ENCODE assay signal across 8 mouse cellular contexts in genomic region chr2:154676653-154677609, GRCm38 (mm10). TPM values are rescaled to one million over a fixed set of nuclear protein-coding genes. Genes with fewer than 3 reads are reported as not detected.
A peak's percentile ranks its signal among the peaks of the same experiment; 100 is the strongest.
DNase-seq lines count a peak whose midpoint lies in the region; ATAC-seq and TF ChIP-seq lines count a peak whose summit lies in the region.

No protein-coding gene starts in this region.

- H3K27ac ChIP-seq in cerebellum, adult 2 months (ENCODE audit: insufficient read depth, low read length) = peak overlapping the region; percentile 82
- H3K27ac ChIP-seq in forebrain, embryonic 16.5 days (ENCODE audit: low read length) = peak overlapping the region; percentile 82
- H3K27ac ChIP-seq in hindbrain, postnatal 0 days = peak overlapping the region; percentile 91
- peak overlapping the region; percentile 41 for H3K27ac ChIP-seq in liver, adult 2 months (replicated peaks; ENCODE audit: insufficient read depth, low read depth, low read length)
- peak overlapping the region; percentile 81 for H3K27ac ChIP-seq in midbrain, embryonic 16.5 days (ENCODE audit: low read length)

- peak; percentile 50; the same call in 1 of the 2 replicates for TF ChIP-seq POLR2A in cerebellum, adult 2 months (IDR thresholded peaks at IDR 0.05; ENCODE audit: borderline replicate concordance, insufficient read depth, low read length)
- TF ChIP-seq POLR2A in liver, adult 2 months (IDR thresholded peaks at IDR 0.05; ENCODE audit: extremely low read depth, insufficient read depth, low read length) = no peak

- peak; percentile 15 for DNase-seq in gastrocnemius, postnatal 14 days
- no peak for DNase-seq in gastrocnemius, adult 8-10 months (ENCODE audit: low spot score in 2 of 2)
- DNase-seq in cerebellum, adult 2 months = peak; percentile 67 to 76
- peak; percentile 84 for DNase-seq in hindbrain, postnatal 0 days (ENCODE audit: low spot score)
- peak; percentile 43 for DNase-seq in liver, adult 2 months (ENCODE audit: extremely low read depth, low read depth, low spot score)

- peak overlapping the region; percentile 45 for H3K4me2 ChIP-seq in forebrain, embryonic 16.5 days (ENCODE audit: low read length)
- peak overlapping the region; percentile 43 for H3K4me2 ChIP-seq in hindbrain, postnatal 0 days (ENCODE audit: low read depth, low read length)
- peak overlapping the region; percentile 60 for H3K4me2 ChIP-seq in midbrain, embryonic 16.5 days (ENCODE audit: low read length)

- H3K4me1 ChIP-seq in cerebellum, adult 2 months (ENCODE audit: control insufficient read depth, insufficient read depth, low read length) = peaks cover 19% of the 10 kb centered on the region
- peaks cover 41% of the 10 kb centered on the region for H3K4me1 ChIP-seq in forebrain, embryonic 16.5 days (replicated peaks; ENCODE audit: control insufficient read depth, insufficient read depth, low read length)
- H3K4me1 ChIP-seq in hindbrain, postnatal 0 days (ENCODE audit: insufficient read depth, low read length) = peaks cover 20% of the 10 kb centered on the region
- H3K4me1 ChIP-seq in liver, adult 2 months (ENCODE audit: control insufficient read depth, insufficient read depth, low read length) = peaks cover 9% of the 10 kb centered on the region
- H3K4me1 ChIP-seq in midbrain, embryonic 16.5 days (ENCODE audit: control insufficient read depth, insufficient read depth, low read length) = peaks cover 30% of the 10 kb centered on the region

- H3K27me3 ChIP-seq in cerebellum, adult 2 months (ENCODE audit: control insufficient read depth, insufficient read depth, low read length) = no peaks in the 10 kb centered on the region
- no peaks in the 10 kb centered on the region for H3K27me3 ChIP-seq in forebrain, embryonic 16.5 days (replicated peaks; ENCODE audit: control insufficient read depth, insufficient read depth, low read length)
- H3K27me3 ChIP-seq in hindbrain, postnatal 0 days (ENCODE audit: insufficient read depth, low read length) = no peaks in the 10 kb centered on the region
- no peaks in the 10 kb centered on the region for H3K27me3 ChIP-seq in liver, adult 2 months (ENCODE audit: control insufficient read depth, insufficient read depth, low read length)
- H3K27me3 ChIP-seq in midbrain, embryonic 16.5 days (ENCODE audit: control insufficient read depth, insufficient read depth, low read depth, low read length) = no peaks in the 10 kb centered on the region

- no peaks in the 10 kb centered on the region for H3K9me3 ChIP-seq in forebrain, embryonic 16.5 days (ENCODE audit: control insufficient read depth, low read length)
- no peaks in the 10 kb centered on the region for H3K9me3 ChIP-seq in hindbrain, postnatal 0 days (ENCODE audit: low read length)
- H3K9me3 ChIP-seq in midbrain, embryonic 16.5 days (replicated peaks; ENCODE audit: control insufficient read depth, low read length, poor library complexity, severe bottlenecking) = no peaks in the 10 kb centered on the region

- no peak for TF ChIP-seq CTCF in cerebellum, adult 2 months (IDR thresholded peaks at IDR 0.05; ENCODE audit: borderline replicate concordance, insufficient read depth, low read depth, low read length)
- TF ChIP-seq CTCF in hindbrain, postnatal 0 days (IDR thresholded peaks at IDR 0.05; ENCODE audit: low read depth) = no peak
- peak; percentile 20; the same call in 1 of the 2 replicates for TF ChIP-seq CTCF in liver, adult 2 months (IDR thresholded peaks at IDR 0.05; ENCODE audit: low read depth, low read length)

- H3K4me3 ChIP-seq in cerebellum, adult 2 months (replicated peaks; ENCODE audit: insufficient read depth, low read depth, low read length) = peak overlapping the region; percentile 29
- H3K4me3 ChIP-seq in forebrain, embryonic 16.5 days (replicated peaks; ENCODE audit: low read length) = peak overlapping the region; percentile 22
- peak overlapping the region; percentile 9; the same call in 1 of the 2 replicates for H3K4me3 ChIP-seq in hindbrain, postnatal 0 days (ENCODE audit: low read length)
- H3K4me3 ChIP-seq in liver, adult 2 months (ENCODE audit: insufficient read depth, low read depth, low read length) = no peak overlapping the region; the same call in 1 of the 2 replicates
- peak overlapping the region; percentile 25 for H3K4me3 ChIP-seq in midbrain, embryonic 16.5 days (ENCODE audit: low read depth, low read length)

- H3K79me2 ChIP-seq in liver, adult 2 months (ENCODE audit: control insufficient read depth, insufficient read depth, low read length) = peaks cover 42% of the 10 kb centered on the region; the same call in 1 of the 2 replicates

- H3K36me3 ChIP-seq in forebrain, embryonic 16.5 days (ENCODE audit: control insufficient read depth, insufficient read depth) = no peaks in the 10 kb centered on the region
- no peaks in the 10 kb centered on the region for H3K36me3 ChIP-seq in hindbrain, postnatal 0 days (ENCODE audit: insufficient read depth, low read length)
- H3K36me3 ChIP-seq in liver, adult 2 months (ENCODE audit: control insufficient read depth, insufficient read depth, low read length) = no peaks in the 10 kb centered on the region
- no peaks in the 10 kb centered on the region for H3K36me3 ChIP-seq in midbrain, embryonic 16.5 days (ENCODE audit: control insufficient read depth, insufficient read depth, low read length)

- peak overlapping the region; percentile 9; the same call in 1 of the 2 replicates for H3K9ac ChIP-seq in forebrain, embryonic 16.5 days (replicated peaks; ENCODE audit: low read depth, low read length)
- H3K9ac ChIP-seq in hindbrain, postnatal 0 days (replicated peaks; ENCODE audit: low read length) = peak overlapping the region; percentile 38
- H3K9ac ChIP-seq in liver, adult 2 months (ENCODE audit: low read depth, low read length) = peak overlapping the region; percentile 20
- peak overlapping the region; percentile 57 for H3K9ac ChIP-seq in midbrain, embryonic 16.5 days (ENCODE audit: low read depth, low read length)

- intact Hi-C loops in gastrocnemius, postnatal 14 days (cut with DNase I; ENCODE audit: low total_unique reads) = no loop called here

- 52% methylated on average over 19 of the region's 19 CpGs for WGBS in cerebellum, adult 2 months
- WGBS in forebrain, embryonic 16.5 days = 48% methylated on average over 19 of the region's 19 CpGs
- WGBS in hindbrain, postnatal 0 days = 50% methylated on average over 19 of the region's 19 CpGs
- WGBS in liver, adult 2 months = 66% methylated on average over 19 of the region's 19 CpGs
- WGBS in midbrain, embryonic 16.5 days = 53% methylated on average over 19 of the region's 19 CpGs

- ATAC-seq in forebrain, embryonic 16.5 days = peak; percentile 78
- ATAC-seq in hindbrain, postnatal 0 days = peak; percentile 84
- peak; percentile 72 for ATAC-seq in midbrain, embryonic 16.5 days
- ATAC-seq in activated CD4-positive, CD25-positive, alpha-beta regulatory T cell, adult 4 months = no peak

RNA-seq across cellular contexts. Expression of gene Chmp4b, which starts 25.4 kb away (rescaled TPM):
- total RNA-seq in gastrocnemius, postnatal 14 days (2021) = 10 to 100 TPM; 91.1 to 97.2 TPM
- total RNA-seq in gastrocnemius, adult 8-10 months (2022) = 100 to 1,000 TPM; 116 to 129 (median 124) TPM
- 307 and 356 TPM in 2 replicates for polyA plus RNA-seq in cerebellum, adult 2 months (2012; rRNA removed)
- polyA plus RNA-seq in forebrain, embryonic 16.5 days (2015; fragmentation: Nextera tagmentation; extraction: Ambion mirVana) = 18.5 and 19.5 TPM in 2 replicates
- total RNA-seq in hindbrain, postnatal 0 days (2014; rRNA removed) = 113 and 151 TPM in 2 replicates
- 35.9 and 36.5 TPM in 2 replicates for polyA plus RNA-seq in hindbrain, postnatal 0 days (2015; fragmentation: Nextera tagmentation; extraction: Ambion mirVana)
- 54.4 and 57.7 TPM in 2 replicates for total RNA-seq in liver, adult 2 months (2014; rRNA removed)
- 37.6 and 37.8 TPM in 2 replicates for polyA plus RNA-seq in liver, adult 2 months (2012; rRNA removed)
- polyA plus RNA-seq in midbrain, embryonic 16.5 days (2015; fragmentation: Nextera tagmentation; extraction: Ambion mirVana) = 22.1 and 24.2 TPM in 2 replicates
- polyA plus RNA-seq in activated CD4-positive, CD25-positive, alpha-beta regulatory T cell, adult 4 months (2017; shearing (Covaris generic)) = 1 to 10 TPM; 5.9 to 6.3 TPM

Comparison
In these comparisons a context has a peak if more than half of its experiments do, and no peak if none do; other contexts are left out.
1. DNase-seq: peak in gastrocnemius, postnatal 14 days (single experiment), cerebellum, adult 2 months (2 of 2), hindbrain, postnatal 0 days (single experiment) and liver, adult 2 months (single experiment); none in gastrocnemius, adult 8-10 months (0 of 2).
2. H3K27ac ChIP-seq: peak in every context shown above with its lines; median percentile 91 in hindbrain, postnatal 0 days; 82 in cerebellum, adult 2 months; 82 in forebrain, embryonic 16.5 days; 81 in midbrain, embryonic 16.5 days; 41 in liver, adult 2 months.
3. Peak in every context shown above with its lines, with median percentiles within 50 percentile points of each other: H3K4me2 ChIP-seq and H3K9ac ChIP-seq.